Mouse (Mus musculus) embryonic fibroblast, embryonic 13.5 days (primary cell): ENCODE measurements at regions not wholly inside any gene's neighbourhood (a gene's known extent, or its start where the extent isn't known, plus 50 kb on each side); places are given as distances from the start of the nearest gene placed in this dataset.

Experiments used
- H3K27ac ChIP-seq: 2 replicates; pipeline ENCODE4 v1.5.1; 2012; ENCODE audit warnings: low read length, control low read depth, inconsistent platforms; ENCODE audit not compliant: insufficient read depth
- H3K4me1 ChIP-seq: 2 replicates; pipeline ENCODE4 v1.6.1; 2011; ENCODE audit warnings: low read length; ENCODE audit not compliant: control insufficient read depth, insufficient read depth
- H3K4me3 ChIP-seq: 2 replicates; pipeline ENCODE4 v1.5.1; 2011; ENCODE audit warnings: mild to moderate bottlenecking, control low read depth, low read length; ENCODE audit not compliant: insufficient read depth
- CTCF ChIP-seq: IDR thresholded peaks from 2 replicates; pipeline ENCODE4 v1.5.1; 2011; ENCODE audit warnings: mild to moderate bottlenecking, control low read depth, low read length, moderate library complexity, borderline replicate concordance; ENCODE audit not compliant: insufficient read depth
- POLR2A ChIP-seq: IDR thresholded peaks from 2 replicates; pipeline ENCODE4 v1.6.1; 2011; ENCODE audit warnings: low read depth, mild to moderate bottlenecking, control low read depth, low read length, moderate library complexity

DNA sequence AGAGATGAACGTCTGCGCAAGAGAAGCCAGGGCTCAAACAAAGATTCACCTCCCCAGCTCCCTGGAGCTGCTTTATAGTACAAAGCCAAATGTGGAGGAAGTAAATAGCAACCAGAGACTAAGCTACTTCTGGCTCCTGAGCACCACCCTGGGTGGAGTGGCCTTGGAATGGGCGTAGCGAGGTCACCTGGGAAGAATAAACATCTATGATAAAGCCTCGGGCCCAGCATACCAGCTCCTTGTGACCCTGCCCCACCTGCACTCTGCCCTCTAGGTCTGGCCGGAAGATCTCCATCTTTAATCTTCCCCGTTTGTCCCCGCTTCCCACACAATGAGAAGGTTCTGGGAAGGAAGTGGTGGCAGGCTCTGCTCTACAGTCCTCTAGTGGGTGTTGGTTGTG is 61.0 kb upstream of the Ptpn3 start:
- no peaks in the 10 kb centered on the region for H3K4me1 ChIP-seq
- H3K27ac ChIP-seq, result no peak overlapping the region
- H3K4me3 ChIP-seq, result no peak overlapping the region
- no peak for TF ChIP-seq POLR2A
- TF ChIP-seq CTCF, result no peak

DNA sequence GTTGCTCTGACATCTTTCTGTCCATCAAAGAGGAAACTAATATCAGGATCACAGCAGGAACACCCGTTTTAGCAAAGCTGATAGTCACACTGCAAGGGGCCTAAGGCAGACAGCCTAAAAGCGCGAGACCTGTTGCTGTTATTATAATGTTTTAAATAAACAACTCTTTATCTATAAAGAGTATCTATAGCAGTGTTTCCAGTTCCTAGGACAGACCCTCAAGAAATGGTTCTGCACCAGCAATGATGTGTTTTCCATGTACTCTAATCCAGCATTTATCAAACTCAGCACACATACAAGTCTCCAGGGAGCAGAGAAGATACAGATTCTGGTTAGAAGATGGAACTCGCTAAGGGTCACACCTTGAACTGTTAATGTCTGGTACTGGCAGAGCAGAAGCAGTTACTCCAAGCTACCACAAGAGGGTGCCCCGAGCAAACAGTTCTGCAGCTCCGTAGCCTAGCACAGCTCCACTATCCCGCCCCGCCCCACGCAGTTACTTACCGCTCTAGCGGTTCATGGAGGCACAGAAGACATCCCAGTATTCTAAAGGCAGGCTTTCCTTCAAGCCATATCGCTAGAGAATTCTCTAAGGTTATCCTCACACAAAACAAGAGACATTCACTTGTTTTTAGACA is 64.2 kb upstream of the Palm2 start:
- TF ChIP-seq CTCF (peak; percentile 83), POLR2A (no peak)
- Histone ChIP-seq H3K4me1 (no peaks in the 10 kb centered on the region), H3K27ac (no peak overlapping the region), H3K4me3 (no peak overlapping the region)

- no peak for TF ChIP-seq CTCF
- TF ChIP-seq POLR2A, result no peak
- Histone ChIP-seq H3K27ac (no peak overlapping the region), H3K4me1 (no peaks in the 10 kb centered on the region), H3K4me3 (no peak overlapping the region)
These were observed 56.2 kb upstream of the Palm2 start for GRCm38 (mm10) chr4:57377872-57378271.

GRCm38 (mm10) chr4:57380063-57380800 is 53.8 kb upstream of the Palm2 start:
- no peaks in the 10 kb centered on the region for H3K4me1 ChIP-seq
- TF ChIP-seq POLR2A, result no peak
- no peak for TF ChIP-seq CTCF
- no peak overlapping the region for H3K4me3 ChIP-seq

GRCm38 (mm10) chr4:57381306-57381705 is 52.7 kb upstream of the Palm2 start:
- no peak overlapping the region for H3K4me3 ChIP-seq
- no peak overlapping the region for H3K27ac ChIP-seq
- TF ChIP-seq POLR2A, result no peak
- TF ChIP-seq CTCF, result no peak
- no peaks in the 10 kb centered on the region for H3K4me1 ChIP-seq

More at GRCm38 (mm10) chr4:57380063-57380800, 53.8 kb upstream of the Palm2 start:
- H3K27ac ChIP-seq, result no peak overlapping the region
